ENCODE assay signal across 11 mouse cellular contexts in genomic region chr11:51353746-51354145, GRCm38 (mm10).
"Had no signal": no experiment of that assay in that cellular context is flagged by ENCODE, and none has a peak within 500 bp of the region (broad histone marks: within the 10 kb centered on the region; RNA-seq: fewer than 3 reads in every experiment).

No protein-coding gene starts in this region.

- H3K4me3 ChIP-seq: limb, embryonic 13.5 days; midbrain, embryonic 13.5 days; myocyte; neural tube, embryonic 15.5 days had no signal

- H3K27me3 ChIP-seq: limb, embryonic 13.5 days; midbrain, embryonic 13.5 days; neural tube, embryonic 15.5 days had no signal

- H3K27ac ChIP-seq: limb, embryonic 13.5 days; liver, embryonic 14.5 days; midbrain, embryonic 13.5 days; neural tube, embryonic 15.5 days had no signal

- H3K36me3 ChIP-seq: limb, embryonic 13.5 days; midbrain, embryonic 13.5 days; neural tube, embryonic 15.5 days had no signal

- DNase-seq: left cerebral cortex, postnatal 4 days; lung, adult 18-20 months; right cerebral cortex, adult 18-20 months; right cerebral cortex, postnatal 25 days; thymus, adult 18-20 months; thymus, postnatal 14 days had no signal

- H3K4me1 ChIP-seq: midbrain, embryonic 13.5 days; neural tube, embryonic 15.5 days had no signal
